Comparison of ENCODE assay signal across 18 mouse cellular contexts in genomic region chr6:84228786-84229185, GRCm38 (mm10).
A peak's percentile ranks its signal among the peaks of the same experiment; 100 is the strongest.
DNase-seq lines count a peak whose midpoint lies in the region; ATAC-seq and TF ChIP-seq lines count a peak whose summit lies in the region.
"Had no signal": no experiment of that assay in that cellular context is flagged by ENCODE, and none has a peak within 500 bp of the region (broad histone marks: within the 10 kb centered on the region; RNA-seq: fewer than 3 reads in every experiment).

No protein-coding gene starts in this region.

- peaks cover 22% of the 10 kb centered on the region; the same call in 1 of the 2 replicates for H3K4me1 ChIP-seq in midbrain, embryonic 13.5 days (replicated peaks)
- H3K4me1 ChIP-seq in midbrain, embryonic 16.5 days (ENCODE audit: control insufficient read depth, insufficient read depth, low read length), result no peaks in the 10 kb centered on the region
- H3K4me1 ChIP-seq in embryonic facial prominence, embryonic 11.5 days (ENCODE audit: control insufficient read depth, insufficient read depth, low read length), result peaks cover 11% of the 10 kb centered on the region; the same call in 1 of the 2 replicates
- H3K4me1 ChIP-seq in limb, embryonic 14.5 days (ENCODE audit: control insufficient read depth, insufficient read depth, low read length), result peaks cover 54% of the 10 kb centered on the region
- H3K4me1 ChIP-seq: stomach, embryonic 15.5 days had no signal

- H3K9ac ChIP-seq in midbrain, embryonic 13.5 days (replicated peaks), result no peak overlapping the region
- no peak overlapping the region for H3K9ac ChIP-seq in midbrain, embryonic 16.5 days (ENCODE audit: low read depth, low read length)
- H3K9ac ChIP-seq in embryonic facial prominence, embryonic 11.5 days (replicated peaks; ENCODE audit: low read length), result no peak overlapping the region; the same call in 1 of the 2 replicates
- H3K9ac ChIP-seq in limb, embryonic 14.5 days (ENCODE audit: low read depth, low read length, severe bottlenecking), result no peak overlapping the region
- H3K9ac ChIP-seq: heart, embryonic 12.5 days; liver, postnatal 0 days; stomach, embryonic 15.5 days had no signal

- no peak overlapping the region for H3K4me3 ChIP-seq in midbrain, embryonic 13.5 days (replicated peaks)
- H3K4me3 ChIP-seq in midbrain, embryonic 16.5 days (ENCODE audit: low read depth, low read length), result no peak overlapping the region
- no peak overlapping the region for H3K4me3 ChIP-seq in embryonic facial prominence, embryonic 11.5 days (ENCODE audit: low read depth, low read length)
- no peak overlapping the region for H3K4me3 ChIP-seq in limb, embryonic 14.5 days (replicated peaks; ENCODE audit: low read length)
- H3K4me3 ChIP-seq: heart, embryonic 12.5 days; stomach, embryonic 15.5 days had no signal

- H3K9me3 ChIP-seq in midbrain, embryonic 13.5 days, result no peaks in the 10 kb centered on the region
- no peaks in the 10 kb centered on the region for H3K9me3 ChIP-seq in midbrain, embryonic 16.5 days (replicated peaks; ENCODE audit: control insufficient read depth, low read length, poor library complexity, severe bottlenecking)
- H3K9me3 ChIP-seq in embryonic facial prominence, embryonic 11.5 days (replicated peaks; ENCODE audit: control insufficient read depth, low read length), result no peaks in the 10 kb centered on the region
- H3K9me3 ChIP-seq in limb, embryonic 14.5 days (ENCODE audit: control insufficient read depth, low read length), result no peaks in the 10 kb centered on the region
- H3K9me3 ChIP-seq: heart, embryonic 12.5 days; stomach, embryonic 15.5 days had no signal

- peak; percentile 12 for DNase-seq in brain, embryonic 14.5 days (ENCODE audit: low read depth)
- peak; percentile 77 for DNase-seq in embryonic facial prominence, embryonic 11.5 days (ENCODE audit: low spot score)
- no peak for DNase-seq in limb, embryonic 14.5 days (ENCODE audit: low spot score)
- no peak for DNase-seq in layer of hippocampus, postnatal 25 days (ENCODE audit: extremely low spot score in 1 of 2, low spot score in 1 of 2)
- no peak for DNase-seq in spleen, postnatal 10 days (ENCODE audit: low spot score in 2 of 2)
- DNase-seq: adrenal gland, adult 8-10 months; cerebellum, adult 9-10 months; kidney, postnatal 10 days; layer of hippocampus, adult 9-11 months; left cerebral cortex, postnatal 4 days; liver, postnatal 0 days; lung, postnatal 4 days; right cerebral cortex, postnatal 25 days had no signal

- no peak for TF ChIP-seq POLR2A in brain, embryonic 14.5 days (IDR thresholded peaks at IDR 0.05; ENCODE audit: borderline replicate concordance, extremely low read depth, insufficient read depth, insufficient read length, poor library complexity, severe bottlenecking)
- TF ChIP-seq POLR2A in limb, embryonic 14.5 days (IDR thresholded peaks at IDR 0.05; ENCODE audit: borderline replicate concordance, extremely low read depth, insufficient read depth, insufficient read length), result no peak

- H3K27ac ChIP-seq in midbrain, embryonic 13.5 days, result no peak overlapping the region
- H3K27ac ChIP-seq in midbrain, embryonic 16.5 days (ENCODE audit: low read length), result no peak overlapping the region
- H3K27ac ChIP-seq in embryonic facial prominence, embryonic 11.5 days (replicated peaks; ENCODE audit: low read depth, low read length), result peak overlapping the region; percentile 41
- no peak overlapping the region for H3K27ac ChIP-seq in limb, embryonic 14.5 days (replicated peaks; ENCODE audit: low read depth, low read length)
- H3K27ac ChIP-seq: stomach, embryonic 15.5 days had no signal

- WGBS in midbrain, embryonic 13.5 days, result 23% methylated on average over 5 of the region's 5 CpGs
- WGBS in midbrain, embryonic 16.5 days, result 19% methylated on average over 5 of the region's 5 CpGs
- 15% methylated on average over 5 of the region's 5 CpGs for WGBS in embryonic facial prominence, embryonic 11.5 days
- WGBS in limb, embryonic 14.5 days, result 17% methylated on average over 5 of the region's 5 CpGs

- ATAC-seq in midbrain, embryonic 13.5 days, result 0 out of 2 replicates have a peak, but pooled peaks have one; percentile 12
- ATAC-seq in midbrain, embryonic 16.5 days, result no peak
- peak; percentile 49; the same call in 1 of the 2 replicates for ATAC-seq in embryonic facial prominence, embryonic 11.5 days (replicated peaks; ENCODE audit: insufficient number of reproducible peaks, low FRiP score, low TSS enrichment, low read depth)
- ATAC-seq in limb, embryonic 14.5 days (ENCODE audit: low FRiP score, low read depth), result 0 out of 2 replicates have a peak, but pooled peaks have one; percentile 17
- ATAC-seq: intestine, embryonic 16.5 days; liver, postnatal 0 days had no signal

- no peak for TF ChIP-seq CTCF in brain, embryonic 14.5 days (IDR thresholded peaks at IDR 0.05; ENCODE audit: borderline replicate concordance, extremely low read depth, insufficient read depth, insufficient read length)

- H3K4me2 ChIP-seq in midbrain, embryonic 13.5 days (replicated peaks), result no peak overlapping the region
- H3K4me2 ChIP-seq in midbrain, embryonic 16.5 days (ENCODE audit: low read length), result no peak overlapping the region
- no peak overlapping the region; the same call in 1 of the 2 replicates for H3K4me2 ChIP-seq in embryonic facial prominence, embryonic 11.5 days (ENCODE audit: low read depth, low read length)
- H3K4me2 ChIP-seq in limb, embryonic 14.5 days (replicated peaks; ENCODE audit: low read depth, low read length, severe bottlenecking), result no peak overlapping the region
- H3K4me2 ChIP-seq: heart, embryonic 12.5 days; stomach, embryonic 15.5 days had no signal

- H3K27me3 ChIP-seq in midbrain, embryonic 13.5 days, result no peaks in the 10 kb centered on the region
- no peaks in the 10 kb centered on the region for H3K27me3 ChIP-seq in midbrain, embryonic 16.5 days (ENCODE audit: control insufficient read depth, insufficient read depth, low read depth, low read length)
- no peaks in the 10 kb centered on the region for H3K27me3 ChIP-seq in embryonic facial prominence, embryonic 11.5 days (ENCODE audit: control insufficient read depth, insufficient read depth, low read length)
- no peaks in the 10 kb centered on the region for H3K27me3 ChIP-seq in limb, embryonic 14.5 days (ENCODE audit: control insufficient read depth, insufficient read depth, low read length)
- H3K27me3 ChIP-seq: stomach, embryonic 15.5 days had no signal

- H3K36me3 ChIP-seq in midbrain, embryonic 13.5 days, result no peaks in the 10 kb centered on the region
- H3K36me3 ChIP-seq in midbrain, embryonic 16.5 days (ENCODE audit: control insufficient read depth, insufficient read depth, low read length), result no peaks in the 10 kb centered on the region
- H3K36me3 ChIP-seq in embryonic facial prominence, embryonic 11.5 days (replicated peaks; ENCODE audit: control insufficient read depth, insufficient read depth, low read depth, low read length), result no peaks in the 10 kb centered on the region
- no peaks in the 10 kb centered on the region for H3K36me3 ChIP-seq in limb, embryonic 14.5 days (ENCODE audit: control insufficient read depth, insufficient read depth, low read length)
- H3K36me3 ChIP-seq: heart, embryonic 12.5 days; stomach, embryonic 15.5 days had no signal

Comparison
In these comparisons a context has a peak if more than half of its experiments do, and no peak if none do; other contexts are left out.
1. DNase-seq: peak in brain, embryonic 14.5 days (single experiment) and embryonic facial prominence, embryonic 11.5 days (single experiment); none in limb, embryonic 14.5 days (single experiment), layer of hippocampus, postnatal 25 days (0 of 2) and spleen, postnatal 10 days (0 of 2).